Mouse (Mus musculus) cerebellum, adult (tissue): ENCODE data around the gene Olfr787.

Experiments used
- ATAC-seq: cut with Nextera tagmentation; 2 replicates; pipeline ENCODE4 v1.9.2; 2017; ENCODE audit warnings: mild to moderate bottlenecking, moderate library complexity, mixed read lengths; ENCODE audit not compliant: insufficient number of reproducible peaks, low FRiP score, low TSS enrichment

The Olfr787 gene

DNA sequence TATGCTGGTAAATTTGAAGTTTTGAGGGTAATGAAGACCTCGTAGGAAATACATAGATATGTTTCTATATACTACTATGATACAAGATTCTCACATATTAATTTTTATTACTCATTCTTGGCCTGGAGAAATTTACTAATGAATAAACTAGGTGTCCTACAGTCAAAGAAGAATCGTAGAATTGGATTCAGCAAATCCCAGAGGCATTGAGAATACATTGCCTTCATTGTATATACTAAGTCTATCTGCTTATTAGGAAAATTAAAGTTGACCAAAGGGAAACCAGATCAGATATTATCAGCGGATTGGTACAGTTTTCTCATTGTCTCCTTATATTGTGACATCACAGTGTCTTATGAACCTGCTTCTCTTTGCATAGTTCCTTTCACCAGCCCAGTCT lies at the start of gene Olfr787:
Olfr787 (plus strand) TSS at position 301 of the 400 bp plus-strand sequence.
- ATAC-seq = no peak

DNA sequence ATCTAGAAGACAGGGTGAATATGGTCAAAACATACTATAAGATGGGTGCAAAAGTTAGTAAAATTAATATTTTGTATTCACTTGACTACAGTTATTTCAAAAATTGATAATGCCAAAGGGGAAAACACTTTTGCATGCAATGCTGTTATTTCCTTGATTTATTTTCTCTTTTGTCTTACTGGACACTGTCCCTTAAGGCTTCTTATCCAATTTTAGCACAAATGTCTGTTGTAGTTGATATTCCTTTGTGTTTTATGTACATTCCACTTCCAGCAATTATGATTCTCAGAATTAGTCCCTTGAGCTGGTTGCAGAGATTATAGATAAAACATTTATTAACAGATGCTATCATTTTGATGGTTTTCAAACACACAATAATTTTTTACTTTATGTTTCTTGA lies 34.7 kb upstream of the Olfr787 start, which contains the start of gene Olfr786:
Olfr786 (plus strand) TSS at position 301 of the 400 bp plus-strand sequence.
- no peak for ATAC-seq

DNA sequence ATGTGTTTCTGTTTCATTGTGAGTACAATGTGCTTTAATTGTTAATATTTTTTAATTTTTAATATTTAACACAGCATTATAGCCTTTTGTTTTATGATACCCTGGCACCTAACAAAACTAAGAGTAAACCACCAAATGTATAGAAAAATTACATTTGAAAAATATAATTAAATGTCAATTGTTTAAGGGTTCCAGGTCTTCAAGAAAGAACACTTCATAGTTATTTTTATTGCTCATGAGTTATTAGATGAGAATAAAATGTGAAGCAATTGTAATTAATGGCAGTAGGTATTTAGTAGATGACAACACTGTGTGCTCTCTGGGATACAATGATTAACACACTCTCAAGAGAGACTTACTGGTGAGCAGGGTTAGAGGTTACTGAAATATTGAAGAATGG lies 9.0 kb downstream of the Olfr787 start, which contains the start of gene Olfr788:
Olfr788 (plus strand) TSS at position 301 of the 400 bp plus-strand sequence.
- ATAC-seq = no peak

DNA sequence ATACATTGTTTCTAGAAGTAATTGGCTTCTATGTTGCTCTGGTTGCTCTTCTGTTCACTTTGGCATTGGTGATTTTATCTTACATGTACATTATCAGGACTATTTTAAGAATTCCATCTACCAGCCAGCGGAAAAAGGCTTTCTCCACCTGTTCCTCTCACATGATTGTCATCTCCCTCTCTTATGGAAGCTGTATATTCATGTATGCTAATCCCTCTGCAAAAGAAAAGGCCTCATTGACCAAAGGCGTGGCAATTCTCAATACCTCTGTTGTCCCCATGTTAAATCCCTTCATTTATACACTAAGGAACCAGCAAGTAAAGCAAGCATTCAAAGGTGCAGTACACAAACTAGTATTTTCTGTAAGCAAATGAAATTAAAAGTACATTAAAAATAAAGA lies 11.6 kb downstream of the Olfr787 start:
- ATAC-seq = no peak

DNA sequence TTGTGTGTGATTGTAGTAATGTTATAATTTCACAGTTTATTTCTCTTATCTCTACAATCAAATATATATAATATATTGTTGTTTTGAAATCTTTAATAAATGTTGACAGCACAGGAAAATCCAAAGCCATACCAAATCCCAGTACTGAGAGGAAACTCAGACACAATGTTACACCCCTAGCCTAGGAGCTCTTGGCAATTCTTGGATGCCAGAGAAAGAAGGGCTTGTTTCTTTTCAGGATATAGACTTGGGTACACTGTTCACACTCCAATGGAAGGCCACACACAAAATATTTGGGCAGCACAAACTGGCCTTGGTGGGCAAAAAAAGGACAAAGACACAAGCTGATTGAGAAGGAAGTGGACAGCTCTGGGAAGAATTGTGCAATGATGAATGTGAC lies 12.1 kb downstream of the Olfr787 start:
- ATAC-seq = no peak

DNA sequence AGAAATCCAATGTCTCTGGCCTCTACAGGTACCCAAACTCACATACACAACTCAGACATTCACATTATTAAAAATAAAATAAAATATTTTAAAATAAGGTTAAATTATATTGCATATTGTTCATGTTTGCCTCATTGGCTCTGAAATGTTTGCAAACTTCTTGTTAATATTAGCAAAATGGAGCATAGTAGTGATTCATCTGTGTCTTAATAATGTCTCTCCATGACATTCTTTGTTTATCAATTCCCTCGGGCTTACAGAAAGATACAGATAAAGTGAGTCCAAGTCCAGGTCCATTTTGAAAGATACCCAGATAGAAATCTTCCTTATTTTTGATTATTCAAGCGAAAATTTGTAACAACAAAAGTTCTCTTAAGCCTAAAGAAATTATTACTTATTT lies 22.8 kb downstream of the Olfr787 start, which contains the start of gene Olfr789:
Olfr789 (plus strand) TSS at position 301 of the 400 bp plus-strand sequence.
- ATAC-seq = no peak

DNA sequence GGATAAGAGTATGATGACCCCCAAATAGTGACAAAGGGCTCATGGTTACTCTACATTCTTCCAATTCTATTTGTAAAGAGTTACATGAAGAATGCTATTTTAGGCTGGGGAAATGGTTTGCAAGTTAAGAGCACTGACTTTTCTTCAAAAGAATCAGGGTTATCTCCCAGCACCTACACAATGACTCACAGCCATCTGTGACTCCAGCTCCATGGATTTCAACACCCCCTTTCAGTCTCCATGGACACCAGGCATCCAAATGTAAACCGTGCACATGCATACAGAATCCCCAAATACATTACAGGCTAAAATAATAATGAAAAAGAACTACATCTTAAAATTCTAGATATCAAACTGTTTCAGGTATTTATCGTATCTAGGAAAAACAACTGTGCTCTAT lies 28.4 kb downstream of the Olfr787 start:
- no peak for ATAC-seq

DNA sequence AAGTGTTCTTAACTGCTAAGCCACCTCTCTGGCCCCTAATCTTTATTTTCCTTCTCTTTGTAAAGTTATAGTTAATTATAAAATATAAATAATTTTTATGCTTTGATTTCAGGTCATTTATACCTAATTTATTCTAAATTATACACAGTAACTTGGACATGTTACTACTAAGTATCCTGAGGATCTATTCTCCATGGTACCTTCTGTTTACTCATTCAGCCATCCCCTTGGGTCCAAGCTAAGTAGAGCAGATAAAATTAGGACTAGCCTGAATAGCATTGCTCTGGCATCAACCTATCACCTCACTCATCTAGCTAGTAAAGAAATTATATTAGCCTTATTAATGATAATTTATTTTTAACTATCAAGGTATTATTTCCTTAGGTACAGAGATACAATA lies 36.5 kb downstream of the Olfr787 start, which contains the start of gene Olfr790:
Olfr790 (plus strand) TSS at position 301 of the 400 bp plus-strand sequence.
- no peak for ATAC-seq
